Mouse (Mus musculus) stomach, embryonic 15.5 days (tissue): ENCODE results near the gene Tmem82. TPM values are rescaled to one million over a fixed set of nuclear protein-coding genes. Genes with fewer than 3 reads are reported as not detected.

ENCODE experiments used
- ATAC-seq: fragments of 200-750 bp; cut with Nextera tagmentation; 2 replicates; pipeline ENCODE4 v1.8.0; 2017; ENCODE audit warnings: low read depth, moderate number of reproducible peaks, moderate TSS enrichment; ENCODE audit not compliant: insufficient read depth, low FRiP score
- H3K27ac ChIP-seq: fragments of 300-500 bp; sonication (generic); 2 replicates; pipeline ENCODE4 v1.5.1; 2015; ENCODE audit warnings: mild to moderate bottlenecking, inconsistent platforms
- H3K27me3 ChIP-seq: fragments of 300-500 bp; sonication (generic); replicated peaks from 2 replicates; pipeline ENCODE4 v1.6.1; 2015; ENCODE audit warnings: inconsistent platforms
- H3K36me3 ChIP-seq: fragments of 300-500 bp; sonication (generic); 2 replicates; pipeline ENCODE4 v1.6.1; 2015; ENCODE audit warnings: inconsistent platforms
- H3K4me1 ChIP-seq: fragments of 300-500 bp; sonication (generic); 2 replicates; pipeline ENCODE4 v1.6.1; 2015; ENCODE audit warnings: inconsistent platforms
- H3K4me2 ChIP-seq: fragments of 300-500 bp; sonication (generic); 2 replicates; pipeline ENCODE4 v1.6.1; 2015; ENCODE audit warnings: mild to moderate bottlenecking, inconsistent platforms
- H3K4me3 ChIP-seq: fragments of 300-500 bp; sonication (generic); replicated peaks from 2 replicates; pipeline ENCODE4 v1.5.1; 2015; ENCODE audit warnings: inconsistent platforms
- H3K9ac ChIP-seq: fragments of 300-500 bp; sonication (generic); 2 replicates; pipeline ENCODE4 v1.6.1; 2015; ENCODE audit warnings: inconsistent platforms
- H3K9me3 ChIP-seq: fragments of 300-500 bp; sonication (generic); 2 replicates; pipeline ENCODE4 v1.6.1; 2016; ENCODE audit warnings: inconsistent platforms
- WGBS: fragments of 180-500 bp; shearing (Covaris S2); methylation state at CpG from one replicate; pipeline ENCODE4 v1.1.7; 2015; 5-methylcytosine and 5-hydroxymethylcytosine counted together
- polyA plus RNA-seq: library from polyadenylated mRNA; unstranded; fragments of >200 nt; fragmentation: Nextera tagmentation; extraction: Ambion mirVana; gene quantifications from 2 replicates; pipeline ENCODE4 v1.2.1, GENCODE M21; 2015

Gene Tmem82
- polyA plus RNA-seq, 1 experiment from 2014 or later: 4.0 TPM

DNA sequence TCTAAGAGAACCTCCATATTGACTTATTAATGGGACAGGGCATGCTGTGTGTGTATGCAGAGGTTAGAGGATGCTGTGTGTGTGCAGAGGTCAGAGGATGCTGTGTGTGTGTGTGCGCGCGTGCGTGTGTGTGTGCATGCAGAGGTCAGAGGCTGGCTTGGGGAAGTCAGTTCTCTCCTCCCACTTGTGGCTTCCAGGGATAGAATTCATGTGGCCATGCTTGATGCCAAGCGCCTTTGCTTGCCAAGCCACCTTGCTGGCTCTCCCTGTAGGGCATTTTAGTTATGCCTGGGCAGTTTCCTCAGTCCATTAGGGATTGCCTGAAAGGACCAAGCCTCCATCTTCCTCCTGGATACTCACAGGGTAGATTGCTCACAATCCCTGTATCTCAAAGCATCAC, 18.3 kb upstream of the Tmem82 start:
- WGBS: 90% methylated on average over 5 of the region's 5 CpGs
- no peaks in the 10 kb centered on the region for H3K4me1 ChIP-seq
- no peak overlapping the region for H3K27ac ChIP-seq
- ATAC-seq: no peak
- H3K9ac ChIP-seq: no peak overlapping the region
- H3K9me3 ChIP-seq: no peaks in the 10 kb centered on the region
- H3K4me3 ChIP-seq: no peak overlapping the region
- H3K27me3 ChIP-seq: no peaks in the 10 kb centered on the region
- peaks cover 53% of the 10 kb centered on the region for H3K36me3 ChIP-seq
- H3K4me2 ChIP-seq: no peak overlapping the region

DNA sequence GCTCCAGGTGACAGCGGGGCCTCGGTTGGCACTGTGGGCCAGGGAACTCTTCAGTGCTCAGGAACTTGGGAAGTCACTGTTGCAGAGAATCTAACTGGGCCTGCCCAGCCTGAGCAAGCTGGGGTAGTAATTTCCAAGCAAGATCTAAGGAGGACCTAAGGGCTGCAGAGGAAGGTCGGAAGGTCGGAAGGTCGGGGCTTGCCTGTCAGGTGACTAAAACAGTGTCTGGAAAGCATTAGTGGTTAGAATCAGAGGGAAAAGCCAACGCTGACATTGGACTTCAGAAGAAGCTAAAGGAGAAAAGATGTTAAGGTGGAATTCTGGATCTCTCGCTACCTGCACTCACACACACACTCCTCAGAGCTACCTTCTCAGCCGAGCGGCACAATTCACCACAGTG, 17.6 kb upstream of the Tmem82 start:
- 81% methylated on average over 9 of the region's 9 CpGs for WGBS
- H3K36me3 ChIP-seq: peaks cover 56% of the 10 kb centered on the region

DNA sequence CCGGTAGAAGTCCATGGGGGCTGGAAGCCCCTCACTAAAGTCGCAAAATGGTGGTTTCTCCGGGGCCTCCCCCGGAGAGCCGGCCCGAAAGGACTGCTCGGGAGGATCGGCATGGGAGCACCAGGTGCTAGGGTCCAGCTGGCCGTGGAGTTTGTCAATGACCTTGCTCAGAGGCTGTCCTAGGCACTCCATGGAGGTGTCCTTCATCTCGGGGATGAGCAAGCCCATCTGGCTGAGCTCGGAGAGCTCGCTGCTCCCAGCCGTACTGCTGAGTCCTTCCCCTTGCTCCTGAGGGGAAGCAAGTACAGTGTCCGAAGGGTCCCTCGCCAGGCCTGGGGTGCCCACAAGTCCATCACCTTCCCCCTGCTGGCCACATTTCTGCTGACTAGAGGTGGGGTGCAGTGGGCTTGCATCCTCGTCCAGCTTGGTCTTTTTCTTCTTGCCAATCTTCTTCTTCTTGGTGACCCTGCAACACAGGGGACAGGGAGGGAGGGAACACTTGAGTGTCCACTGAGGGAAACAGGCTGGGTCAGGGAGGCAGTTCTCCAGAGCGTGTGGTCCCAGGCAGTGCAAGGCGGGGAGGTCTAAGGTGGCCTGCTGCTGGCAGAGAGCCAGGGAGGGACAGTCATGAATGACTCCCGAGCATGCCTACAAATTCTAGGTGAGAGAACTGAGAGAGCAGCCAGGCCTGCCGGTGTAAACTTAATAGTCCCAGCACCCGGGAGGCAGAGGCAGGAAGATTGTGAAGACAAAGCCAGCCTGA, 13.9 kb upstream of the Tmem82 start:
- Histone ChIP-seq H3K36me3 (peaks cover 55% of the 10 kb centered on the region), H3K4me3 (no peak overlapping the region), H3K4me1 (no peaks in the 10 kb centered on the region), H3K27me3 (no peaks in the 10 kb centered on the region), H3K9me3 (no peaks in the 10 kb centered on the region), H3K4me2 (no peak overlapping the region), H3K9ac (no peak overlapping the region), H3K27ac (no peak overlapping the region)
- 90% methylated on average over 21 of the region's 21 CpGs for WGBS
- no peak for ATAC-seq

More for the DNA sequence above, 17.6 kb upstream of the Tmem82 start:
- Histone ChIP-seq H3K4me3 (no peak overlapping the region), H3K9me3 (no peaks in the 10 kb centered on the region), H3K9ac (no peak overlapping the region), H3K27me3 (no peaks in the 10 kb centered on the region), H3K27ac (no peak overlapping the region), H3K4me2 (no peak overlapping the region), H3K4me1 (no peaks in the 10 kb centered on the region)
- no peak for ATAC-seq

DNA sequence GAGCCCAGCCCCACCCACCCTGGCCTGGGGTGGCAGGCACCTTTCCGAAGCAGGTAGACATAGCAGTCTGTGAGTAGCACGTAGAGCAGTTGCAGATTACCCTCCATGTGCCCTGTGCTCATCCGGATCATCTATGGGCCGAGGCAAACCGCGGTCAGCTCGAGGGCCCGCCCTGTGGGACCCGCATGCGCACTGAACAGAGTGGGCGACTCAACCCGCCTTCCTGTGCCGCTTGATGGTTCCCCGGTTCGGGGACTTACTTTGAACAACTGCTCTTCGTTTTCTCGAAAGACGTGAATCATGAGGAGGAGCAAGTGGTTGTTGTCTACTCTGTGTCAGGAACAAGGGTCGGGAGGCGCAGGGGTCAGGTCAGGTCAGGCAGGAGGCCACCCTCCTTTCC, 12.8 kb upstream of the Tmem82 start:
- no peak overlapping the region for H3K27ac ChIP-seq
- no peak overlapping the region for H3K9ac ChIP-seq
- H3K27me3 ChIP-seq: no peaks in the 10 kb centered on the region
- no peaks in the 10 kb centered on the region for H3K4me1 ChIP-seq
- 92% methylated on average over 20 of the region's 20 CpGs for WGBS
- H3K36me3 ChIP-seq: peaks cover 48% of the 10 kb centered on the region
- no peak overlapping the region for H3K4me2 ChIP-seq
- no peak for ATAC-seq
- H3K4me3 ChIP-seq: no peak overlapping the region
- no peaks in the 10 kb centered on the region for H3K9me3 ChIP-seq

DNA sequence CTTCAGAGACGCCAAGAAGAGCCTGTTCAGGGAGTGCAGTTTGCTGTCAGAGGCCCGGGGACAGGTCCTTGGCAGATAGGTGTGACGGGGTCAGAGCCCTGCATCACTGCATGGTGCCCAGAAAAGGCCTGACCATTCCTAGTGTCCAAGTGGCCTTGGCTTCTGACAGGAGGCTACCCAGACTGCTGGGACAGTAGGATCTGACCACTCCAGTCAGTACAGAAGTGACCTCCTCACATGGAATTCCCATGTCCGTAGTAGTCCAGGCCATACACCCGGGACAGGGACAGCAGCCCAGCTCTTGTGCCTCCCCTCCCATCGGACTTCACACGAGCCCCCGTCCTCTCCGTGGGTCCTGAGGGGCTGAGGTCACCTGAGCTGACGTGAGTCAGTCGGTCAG, 11.6 kb upstream of the Tmem82 start:
- H3K4me1 ChIP-seq: no peaks in the 10 kb centered on the region
- no peaks in the 10 kb centered on the region for H3K27me3 ChIP-seq
- no peak overlapping the region for H3K9ac ChIP-seq
- no peaks in the 10 kb centered on the region for H3K9me3 ChIP-seq
- H3K27ac ChIP-seq: no peak overlapping the region
- no peak overlapping the region for H3K4me2 ChIP-seq
- peaks cover 47% of the 10 kb centered on the region for H3K36me3 ChIP-seq
- H3K4me3 ChIP-seq: no peak overlapping the region
- no peak for ATAC-seq
- WGBS: 94% methylated on average over 11 of the region's 11 CpGs

DNA sequence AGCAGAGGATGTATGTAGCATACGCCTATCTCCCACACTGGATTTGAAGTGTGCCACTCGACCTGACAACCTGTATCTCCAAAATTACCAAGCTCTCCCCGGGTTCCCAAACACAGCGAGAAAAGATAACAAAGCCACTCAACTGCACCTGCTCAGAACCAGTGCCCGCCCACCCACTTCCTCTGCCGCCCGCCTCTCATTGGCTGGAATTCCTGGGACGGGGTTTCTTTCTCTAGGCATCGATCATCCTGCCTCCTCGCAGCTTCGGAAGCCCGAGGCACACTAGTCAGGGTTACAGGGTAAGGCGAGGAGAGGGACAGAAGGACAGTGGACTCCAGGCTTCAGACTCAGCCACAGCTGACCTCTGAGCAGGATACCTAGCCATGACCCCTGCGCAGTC, 10.2 kb upstream of the Tmem82 start:
- WGBS: 83% methylated on average over 14 of the region's 14 CpGs
- Histone ChIP-seq H3K36me3 (peaks cover 41% of the 10 kb centered on the region), H3K4me2 (no peak overlapping the region), H3K9me3 (no peaks in the 10 kb centered on the region), H3K27me3 (no peaks in the 10 kb centered on the region), H3K4me1 (peaks cover 2% of the 10 kb centered on the region), H3K27ac (no peak overlapping the region), H3K4me3 (no peak overlapping the region), H3K9ac (no peak overlapping the region)
- no peak for ATAC-seq

DNA sequence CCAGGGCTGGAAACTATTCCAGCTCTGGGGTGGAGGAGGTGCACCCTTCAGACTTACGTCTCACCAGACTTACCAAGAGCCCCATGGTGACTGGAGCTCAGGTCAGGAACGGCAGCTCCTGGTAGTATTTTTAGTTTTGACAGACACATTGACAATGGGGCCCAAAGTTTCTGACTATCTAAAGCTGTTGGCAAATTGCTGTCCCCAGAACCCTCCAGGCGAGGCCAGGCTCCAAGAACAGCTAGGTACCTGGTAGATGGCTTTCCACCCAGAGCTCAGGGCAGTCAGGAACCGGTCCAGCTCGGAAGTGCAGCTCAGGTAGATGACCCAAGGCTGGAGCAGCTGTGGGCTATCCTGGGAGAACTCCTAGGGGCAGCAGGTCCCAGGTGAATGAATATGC, 9.1 kb upstream of the Tmem82 start:
- H3K27ac ChIP-seq: no peak overlapping the region
- no peaks in the 10 kb centered on the region for H3K9me3 ChIP-seq
- H3K9ac ChIP-seq: no peak overlapping the region
- no peak overlapping the region for H3K4me3 ChIP-seq
- peaks cover 36% of the 10 kb centered on the region for H3K36me3 ChIP-seq
- ATAC-seq: no peak
- WGBS: 88% methylated on average over 5 of the region's 5 CpGs
- no peak overlapping the region for H3K4me2 ChIP-seq
- no peaks in the 10 kb centered on the region for H3K27me3 ChIP-seq
- H3K4me1 ChIP-seq: peaks cover 10% of the 10 kb centered on the region

DNA sequence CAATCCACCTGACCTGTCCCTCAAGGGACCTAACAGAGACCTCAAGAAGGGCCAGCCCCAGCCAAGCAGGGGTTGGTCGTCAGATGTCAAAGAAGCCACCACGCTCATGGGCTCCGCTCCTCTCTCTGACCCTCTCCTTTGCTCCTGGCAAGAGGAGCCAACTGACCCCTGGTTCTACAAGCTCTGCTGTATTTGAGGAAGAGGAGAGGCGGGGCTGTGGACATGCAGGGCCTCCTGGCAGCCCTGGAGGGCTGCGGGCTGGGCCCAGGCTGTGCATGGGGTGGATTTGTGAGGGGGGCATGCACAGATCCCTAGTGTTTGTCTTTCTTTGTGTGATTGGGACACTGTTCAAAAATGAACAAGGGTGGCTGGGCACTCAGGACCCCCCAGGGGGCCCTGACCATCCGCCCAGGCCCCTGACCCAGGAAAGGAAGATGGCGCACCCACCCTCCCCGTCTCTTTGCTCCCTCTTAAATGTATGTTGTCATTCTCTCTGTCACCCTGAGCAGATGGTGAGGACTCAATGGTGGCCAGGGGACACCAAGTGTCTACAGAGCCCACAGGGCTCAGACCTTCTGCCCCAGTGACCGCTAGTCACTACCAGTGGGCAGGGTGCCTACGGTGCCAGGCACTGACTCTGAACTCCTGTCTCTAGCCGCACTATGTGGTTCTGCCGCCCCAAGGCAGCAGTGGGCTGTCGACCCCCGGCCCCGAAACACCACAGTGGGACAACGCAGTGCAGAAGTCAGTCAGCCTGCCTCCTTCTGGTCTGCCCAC, 7.5 kb upstream of the Tmem82 start:
- no peak overlapping the region for H3K9ac ChIP-seq
- WGBS: 87% methylated on average over 16 of the region's 16 CpGs
- no peak overlapping the region for H3K27ac ChIP-seq
- ATAC-seq: no peak
- peaks cover 20% of the 10 kb centered on the region for H3K36me3 ChIP-seq
- no peak overlapping the region for H3K4me3 ChIP-seq
- peaks cover 10% of the 10 kb centered on the region for H3K4me1 ChIP-seq
- no peaks in the 10 kb centered on the region for H3K27me3 ChIP-seq
- no peaks in the 10 kb centered on the region for H3K9me3 ChIP-seq
- H3K4me2 ChIP-seq: no peak overlapping the region

DNA sequence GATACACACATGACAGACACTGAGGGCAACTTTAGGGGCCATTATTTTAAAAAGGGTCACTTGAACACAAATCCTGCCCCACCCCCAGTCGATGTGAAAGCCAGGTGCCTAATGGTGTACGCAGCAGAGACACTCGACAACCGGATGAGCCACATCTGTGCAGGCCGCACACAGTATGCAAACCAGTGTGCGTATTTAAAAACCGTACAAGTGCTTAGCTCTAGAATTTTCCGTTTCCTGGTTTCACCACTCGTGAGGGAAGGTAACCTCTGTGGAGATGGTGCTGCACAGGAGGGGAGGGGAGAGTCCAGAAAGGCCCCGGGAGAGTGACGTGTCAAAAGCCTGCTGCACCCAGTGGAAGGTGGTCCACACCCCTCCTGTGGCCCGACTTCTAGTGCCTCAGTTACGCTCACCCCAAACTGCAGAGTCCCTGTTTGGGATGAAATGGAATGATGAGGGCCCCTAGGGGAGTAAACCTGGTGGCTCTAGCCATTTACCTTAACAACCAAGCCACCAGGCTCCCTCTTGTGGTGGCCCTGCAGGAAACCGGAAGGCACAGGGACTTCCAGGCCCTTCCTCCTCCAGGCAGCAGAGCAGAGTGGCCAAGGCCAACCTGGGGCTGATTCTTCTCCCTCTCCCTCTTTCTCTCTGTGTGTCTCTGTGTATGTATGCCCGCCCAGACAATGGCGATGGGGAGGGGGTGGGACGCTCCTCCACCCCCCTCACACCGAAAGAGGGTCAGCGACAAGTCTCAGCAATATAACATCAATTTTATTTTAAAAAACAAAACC, 6.7 kb upstream of the Tmem82 start:
- Histone ChIP-seq H3K27me3 (no peaks in the 10 kb centered on the region), H3K4me3 (no peak overlapping the region), H3K27ac (no peak overlapping the region), H3K9ac (no peak overlapping the region), H3K9me3 (no peaks in the 10 kb centered on the region), H3K4me2 (no peak overlapping the region), H3K36me3 (peaks cover 13% of the 10 kb centered on the region; the same call in 1 of the 2 replicates), H3K4me1 (peaks cover 10% of the 10 kb centered on the region)
- 71% methylated on average over 19 of the region's 19 CpGs for WGBS
- ATAC-seq: no peak

DNA sequence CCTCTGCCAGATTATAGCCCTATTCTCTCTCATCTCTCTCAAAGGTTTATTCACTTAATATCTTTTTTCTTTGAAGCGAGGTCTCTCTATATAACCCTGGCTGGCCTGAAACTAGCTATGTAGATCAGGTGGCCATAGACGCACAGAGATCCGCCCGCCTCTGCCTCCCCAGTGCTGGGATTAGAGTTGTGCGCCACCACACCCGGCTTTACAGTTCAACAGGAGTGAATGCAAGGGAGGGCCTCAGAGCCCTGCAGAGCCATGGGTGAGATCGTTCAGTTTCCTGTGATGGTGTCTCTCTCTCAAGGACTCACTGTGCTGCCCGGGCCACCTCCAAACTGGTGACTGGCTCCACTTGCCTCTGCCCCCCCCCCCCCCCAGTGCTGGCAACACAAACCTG, 5.7 kb upstream of the Tmem82 start:
- Histone ChIP-seq H3K4me3 (no peak overlapping the region), H3K36me3 (peaks cover 4% of the 10 kb centered on the region; the same call in 1 of the 2 replicates), H3K9ac (no peak overlapping the region), H3K9me3 (no peaks in the 10 kb centered on the region), H3K27me3 (no peaks in the 10 kb centered on the region), H3K4me2 (no peak overlapping the region), H3K4me1 (peaks cover 10% of the 10 kb centered on the region), H3K27ac (no peak overlapping the region)
- 88% methylated on average over 8 of the region's 8 CpGs for WGBS
- no peak; the same call in 1 of the 2 replicates for ATAC-seq

DNA sequence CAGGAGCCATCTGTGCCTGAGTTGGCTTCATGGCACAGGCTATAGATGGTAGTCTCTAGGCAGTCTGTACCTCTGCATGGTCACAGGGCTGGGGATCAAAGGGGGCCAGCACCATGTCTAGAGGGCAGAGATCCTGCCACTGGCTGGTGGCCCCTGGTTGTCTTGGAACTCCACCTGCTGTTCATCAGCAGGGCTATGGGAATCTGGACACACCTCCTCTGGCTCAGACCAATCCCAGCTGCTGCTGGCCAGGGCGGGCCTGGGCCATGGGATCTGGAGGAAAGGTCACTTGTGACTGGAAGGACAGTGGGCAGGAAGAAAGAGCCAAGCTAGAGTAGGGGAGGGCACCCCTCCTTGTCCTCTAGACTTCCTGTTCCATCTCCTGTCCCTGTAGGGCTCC, 5.2 kb upstream of the Tmem82 start, which contains the start of gene Slc25a34:
Slc25a34 (minus strand) TSS at position 156 of the 400 bp plus-strand sequence.
- H3K27me3 ChIP-seq: no peaks in the 10 kb centered on the region
- no peak within 1 kb of the TSS for H3K27ac ChIP-seq
- no peaks in the 10 kb centered on the region for H3K9me3 ChIP-seq
- H3K36me3 ChIP-seq: peaks cover 3% of the 10 kb centered on the region; the same call in 1 of the 2 replicates
- ATAC-seq: peak; percentile 74
- H3K9ac ChIP-seq: no peak within 1 kb of the TSS
- no peak within 1 kb of the TSS for H3K4me2 ChIP-seq
- WGBS: 33% methylated on average over 1 of the region's 1 CpGs
- H3K4me1 ChIP-seq: peaks cover 14% of the 10 kb centered on the region
- no peak within 1 kb of the TSS for H3K4me3 ChIP-seq
